Mouse (Mus musculus) monocyte, adult 2 months (primary cell): ENCODE measurements around the gene Vrtn.

Experiments
- DNase-seq, 2 experiments: peaks; one replicate each; pipeline ENCODE4 v3.0.0; 2022; ENCODE audit warnings: low spot score in 2 of 2, low read depth in 1 of 2

The Vrtn gene

GRCm38 (mm10) chr12:84640654-84641053 is at the start of gene Vrtn:
TSS of gene Vrtn (plus strand) at chr12:84641019.
- DNase-seq: no peak

DNA sequence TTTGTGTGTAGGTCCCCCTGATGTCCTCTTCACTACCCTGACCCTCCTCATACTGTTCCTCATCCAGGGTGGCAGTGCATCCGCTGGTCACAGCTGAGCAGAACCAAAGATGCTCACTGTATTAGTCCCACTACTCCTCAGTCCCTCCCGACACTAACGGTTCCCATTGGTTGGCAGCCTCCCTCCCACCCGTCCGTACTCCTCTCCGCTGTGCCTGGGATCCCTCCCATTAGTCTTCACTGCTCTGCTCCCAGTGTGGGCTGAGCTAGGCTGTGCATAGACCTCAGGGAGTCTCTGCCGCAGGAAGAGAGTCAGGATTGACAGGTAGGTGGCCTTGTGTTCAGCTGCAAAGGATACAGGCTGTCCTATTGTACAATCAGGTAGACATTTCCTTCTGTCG is 42.5 kb upstream of the Vrtn start:
- DNase-seq: no peak

GRCm38 (mm10) chr12:84604001-84604400 is 36.8 kb upstream of the Vrtn start:
- no peak for DNase-seq

DNA sequence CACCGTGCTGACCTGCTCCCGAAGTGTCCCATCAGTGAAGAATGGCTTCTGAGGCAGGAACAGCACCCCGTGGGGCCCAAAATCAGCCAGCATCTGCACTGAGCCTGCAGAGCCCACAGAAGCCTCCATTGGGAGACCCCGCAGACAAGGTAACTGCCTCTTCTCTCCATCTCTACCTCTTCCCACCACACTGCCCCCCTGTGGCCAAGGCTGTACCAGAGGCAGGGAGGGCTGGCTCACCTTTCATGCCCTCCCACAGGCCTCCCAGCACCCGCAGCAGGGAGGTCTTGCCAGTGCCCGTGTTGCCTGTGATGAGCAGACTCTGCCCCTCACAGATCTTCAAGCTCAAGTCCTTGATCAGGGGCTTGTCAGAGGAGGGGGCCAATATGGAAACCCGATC is 35.0 kb upstream of the Vrtn start:
- DNase-seq: no peak

DNA sequence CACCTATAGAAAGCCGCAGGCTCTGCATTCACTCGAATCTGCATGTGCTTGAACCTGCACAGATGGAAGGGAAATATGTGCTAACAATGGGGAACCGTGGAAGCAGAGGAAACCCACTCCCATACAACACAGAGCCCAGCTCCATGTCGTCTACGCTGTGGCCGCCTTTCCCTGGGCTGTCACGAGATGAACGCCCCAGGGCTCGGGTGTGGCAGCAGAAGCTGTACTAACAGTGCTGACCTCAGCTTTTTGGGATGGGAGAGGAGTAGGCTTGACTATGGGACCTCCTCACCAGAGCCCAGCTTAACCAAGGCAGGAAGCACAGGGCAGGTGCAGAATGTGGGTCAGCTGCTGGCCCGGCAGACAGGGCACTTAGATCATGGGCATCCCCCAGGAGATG is 29.1 kb upstream of the Vrtn start:
- DNase-seq: no peak

DNA sequence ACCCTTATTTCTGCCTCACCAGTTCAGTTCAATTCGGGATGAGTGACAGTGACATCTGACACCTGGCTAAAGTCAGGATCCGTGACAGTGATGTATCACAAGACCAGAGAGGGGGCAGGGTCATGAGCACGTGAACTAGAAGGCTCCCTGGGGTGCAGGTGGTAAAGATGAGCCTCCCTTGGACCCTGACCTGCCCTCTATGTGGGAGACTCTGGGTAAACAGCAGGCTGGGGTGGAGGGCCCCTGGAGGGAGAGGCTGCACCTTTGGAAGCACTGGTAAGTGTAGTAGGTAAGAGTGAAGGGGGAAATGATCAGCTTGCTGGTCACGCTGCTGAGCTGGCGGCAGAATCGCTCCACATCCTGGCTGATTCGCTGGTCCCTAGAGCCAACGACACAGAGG is 28.3 kb upstream of the Vrtn start:
- DNase-seq: no peak

DNA sequence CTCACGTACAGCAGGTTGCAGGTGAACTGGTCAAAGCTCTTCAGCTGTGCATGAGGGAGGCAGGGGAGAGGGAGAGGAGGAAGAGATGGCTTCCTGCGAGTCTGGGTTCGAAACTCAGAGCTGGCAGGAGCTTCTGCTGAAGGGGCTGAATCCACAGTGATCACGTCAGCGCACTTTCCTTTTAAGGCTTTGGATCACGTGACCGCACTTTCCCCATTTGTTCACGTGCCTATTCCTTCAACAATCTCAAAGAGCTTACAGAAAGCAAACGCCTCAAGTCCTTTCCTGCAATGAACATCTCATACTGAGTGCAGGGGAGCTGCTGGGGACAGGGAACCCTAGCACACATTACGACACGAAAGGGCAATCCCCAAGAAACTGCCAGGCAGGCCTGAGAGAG is 26.8 kb upstream of the Vrtn start:
- no peak for DNase-seq

GRCm38 (mm10) chr12:84614524-84614923 is 26.3 kb upstream of the Vrtn start:
- no peak for DNase-seq

GRCm38 (mm10) chr12:84616977-84617630 is 23.7 kb upstream of the Vrtn start, which contains the start of gene Abcd4:
TSS of gene Abcd4 (minus strand) at chr12:84617413.
- DNase-seq: peak; percentile 83

GRCm38 (mm10) chr12:84617663-84618062 is 23.2 kb upstream of the Vrtn start:
- no peak for DNase-seq

DNA sequence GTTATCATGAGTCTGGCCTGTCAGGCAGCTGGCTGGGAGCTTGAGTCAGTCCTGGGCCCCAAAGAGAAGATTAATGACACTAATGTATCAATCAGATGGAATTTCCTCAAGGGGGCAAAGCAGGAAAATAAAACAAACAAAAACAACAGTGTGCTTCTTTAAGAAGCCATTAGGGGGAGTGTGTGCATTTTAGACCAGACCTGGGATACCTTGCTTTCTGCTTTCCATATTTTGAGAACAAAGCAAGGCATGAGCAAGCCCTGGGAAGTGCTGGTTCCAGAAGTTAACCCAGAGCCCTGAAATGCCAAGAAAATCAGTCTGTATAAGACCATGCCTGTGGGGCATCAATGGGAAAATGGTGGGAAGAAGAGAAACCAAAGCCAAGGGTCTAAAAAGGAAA is 19.8 kb upstream of the Vrtn start:
- no peak for DNase-seq

DNA sequence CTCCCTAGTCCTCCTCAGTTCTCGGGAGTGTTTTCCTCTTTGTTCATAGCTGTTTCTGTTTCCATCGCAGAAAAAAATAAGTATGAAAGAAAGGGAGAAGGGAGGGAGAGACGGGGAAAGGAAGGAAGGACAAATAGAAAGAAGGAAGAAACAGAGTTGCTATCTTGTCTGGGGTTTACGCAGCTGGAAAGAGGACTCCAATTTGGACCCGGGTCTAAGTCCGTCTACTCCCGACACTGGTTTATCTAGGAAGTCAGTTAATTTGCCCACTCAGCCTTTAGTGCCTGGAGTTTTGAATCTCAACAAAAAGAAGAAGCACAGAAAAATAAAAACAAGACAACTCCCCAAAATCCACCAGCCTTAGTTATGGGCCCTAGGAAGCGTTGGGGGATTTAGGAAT is 16.2 kb upstream of the Vrtn start:
- no peak for DNase-seq

- DNase-seq: no peak
Measured at GRCm38 (mm10) chr12:84625116-84625515, 15.7 kb upstream of the Vrtn start.

- no peak for DNase-seq
Measured at GRCm38 (mm10) chr12:84631867-84632266, 9.0 kb upstream of the Vrtn start.

GRCm38 (mm10) chr12:84640253-84640652 is 566 bp upstream of the Vrtn start:
- no peak for DNase-seq

DNA sequence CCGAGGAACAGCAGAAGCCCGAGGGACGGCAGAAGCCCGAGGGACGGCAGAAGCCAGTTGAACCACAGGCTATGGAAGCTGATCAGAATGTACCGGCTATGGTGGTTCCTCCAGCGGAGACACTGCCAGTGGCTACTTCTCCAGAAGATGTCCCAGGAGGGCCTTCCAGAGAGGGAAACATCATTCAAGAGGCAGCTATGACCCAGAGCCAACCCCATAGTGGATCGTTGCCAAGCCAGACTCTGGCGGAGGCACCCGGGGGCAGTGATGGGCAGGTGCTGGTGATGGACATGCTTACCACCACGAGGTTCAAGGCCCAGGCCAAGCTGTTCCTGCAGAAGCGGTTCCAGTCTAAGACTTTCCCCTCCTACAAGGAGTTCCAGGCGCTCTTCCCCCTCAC is 9.4 kb downstream of the Vrtn start:
- no peak for DNase-seq

DNA sequence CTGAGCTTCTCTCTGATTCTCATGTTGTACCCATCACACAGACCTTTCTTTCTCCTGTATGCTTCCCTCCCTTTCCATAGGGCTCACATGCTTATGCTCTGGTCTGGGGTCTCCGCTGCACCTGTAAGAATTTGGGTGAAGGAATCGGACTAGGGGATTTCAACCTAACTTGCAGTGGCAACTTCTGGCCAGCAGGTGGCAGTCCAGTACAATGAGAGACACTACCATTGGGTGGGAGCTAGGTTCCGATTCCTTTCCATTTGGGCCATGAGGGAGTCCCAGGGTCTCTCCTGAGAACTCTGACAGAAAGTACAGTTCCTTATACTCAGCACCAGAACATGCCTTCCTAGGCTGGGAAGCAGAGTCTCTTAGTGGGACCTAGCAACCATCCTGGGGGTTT is 13.1 kb downstream of the Vrtn start:
- DNase-seq: peak in 1 of 2 experiments; percentile 28

DNA sequence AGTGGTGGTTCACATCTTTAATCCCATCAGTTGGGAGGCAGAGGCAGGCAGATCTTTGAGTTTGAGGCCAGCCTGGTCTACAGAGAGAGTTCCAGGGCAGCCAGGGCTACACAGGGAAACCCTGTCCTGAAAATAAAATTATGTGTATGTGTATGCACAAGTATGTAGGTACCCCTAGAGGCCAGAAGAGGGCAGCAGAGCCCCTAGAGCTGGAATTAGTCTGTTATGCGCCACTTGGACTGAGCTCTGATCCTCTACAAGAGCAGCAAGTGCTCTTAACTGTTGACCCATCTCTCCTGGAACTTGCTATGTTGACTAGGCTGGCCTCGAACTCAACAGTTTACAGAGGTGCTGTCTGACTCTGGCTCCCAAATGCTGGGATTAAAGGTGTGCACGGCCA is 29.7 kb downstream of the Vrtn start:
- peak in 1 of 2 experiments; percentile 18 for DNase-seq

DNA sequence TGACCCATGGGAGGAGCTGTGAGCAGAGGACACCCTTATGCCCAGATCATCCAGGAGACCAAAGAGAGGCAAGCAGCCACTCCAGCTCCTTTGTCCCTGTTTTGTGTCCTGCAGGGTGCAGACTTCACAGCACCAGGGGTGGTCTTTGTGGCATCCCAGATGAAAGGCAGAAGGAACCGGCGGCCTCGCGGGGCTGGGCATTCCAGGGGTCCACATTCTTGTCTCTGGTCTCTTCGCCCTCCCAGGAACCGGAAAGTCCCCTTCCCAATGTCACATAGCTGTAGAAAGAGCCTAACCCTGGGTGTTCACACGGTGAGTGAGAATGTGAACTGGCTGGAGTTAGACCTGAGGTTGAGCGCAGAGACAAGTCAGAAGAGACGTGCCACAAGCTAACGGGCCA is 30.8 kb downstream of the Vrtn start:
- no peak for DNase-seq

DNA sequence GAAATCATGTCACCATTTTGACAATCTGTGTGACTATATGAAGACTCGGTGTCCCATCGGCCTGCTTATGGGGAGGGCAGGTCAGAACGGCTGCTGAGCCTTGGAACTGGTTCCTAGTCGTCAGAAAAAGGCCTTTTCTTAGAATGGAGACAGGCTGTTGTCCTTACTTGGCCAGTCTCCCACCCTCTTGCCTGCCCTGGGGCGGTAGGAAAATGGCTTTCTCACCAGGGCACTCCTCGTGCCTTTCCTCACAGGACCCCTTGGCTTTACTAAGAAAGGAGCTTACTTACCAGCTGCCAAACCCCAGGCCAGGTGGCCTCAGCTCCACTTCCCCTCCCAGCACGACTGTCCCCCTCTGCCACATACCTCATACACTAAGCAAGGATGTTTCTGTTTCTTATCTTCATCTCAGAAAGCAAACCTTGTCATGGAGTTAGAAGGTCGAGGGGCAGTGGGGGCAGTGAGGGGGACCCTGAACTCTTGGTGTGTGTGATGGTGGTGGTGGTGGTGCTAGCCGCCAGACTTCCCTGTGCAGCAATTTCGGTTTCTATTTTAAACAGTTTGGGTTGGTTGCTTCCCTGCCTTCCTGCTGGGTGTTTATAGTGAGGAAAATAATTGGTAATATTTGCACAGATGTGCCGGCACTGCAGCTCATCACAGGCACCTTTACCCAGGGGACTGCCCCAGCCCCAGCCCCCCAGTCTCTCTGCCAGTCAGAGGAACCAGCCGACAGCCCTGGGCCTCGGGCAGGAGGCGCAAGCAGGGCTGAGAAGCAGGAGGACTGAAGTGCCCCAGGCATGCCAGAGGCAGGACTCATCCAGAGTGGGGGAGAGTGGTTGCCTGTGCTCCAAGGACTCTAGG is 34.1 kb downstream of the Vrtn start:
- DNase-seq: peak in 1 of 2 experiments; percentile 13

GRCm38 (mm10) chr12:84676011-84676410 is 35.2 kb downstream of the Vrtn start:
- no peak for DNase-seq

- DNase-seq: no peak
Measured at GRCm38 (mm10) chr12:84684569-84684968, 43.8 kb downstream of the Vrtn start.

DNA sequence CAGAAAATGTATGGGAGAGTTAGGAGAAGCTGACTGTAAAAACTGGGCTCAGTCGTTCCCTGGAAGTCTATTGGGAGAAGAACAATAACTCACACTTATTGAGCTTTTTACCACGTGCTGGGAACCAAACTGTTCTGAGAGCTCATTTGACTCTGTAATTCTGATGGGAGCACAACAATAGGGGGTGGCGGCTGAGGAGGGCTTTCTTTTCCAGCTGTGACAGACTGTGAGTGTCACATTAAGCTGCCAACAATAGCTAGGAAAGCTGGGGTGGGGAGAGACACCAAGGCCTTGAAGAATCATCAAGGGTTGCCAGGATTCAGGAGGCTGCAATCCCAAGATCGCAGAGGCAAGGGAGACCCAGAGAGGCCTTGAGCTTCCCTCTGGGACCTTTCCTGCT is 45.4 kb downstream of the Vrtn start:
- DNase-seq: no peak
